ENCODE assay signal across 15 mouse cellular contexts in the genomic region with DNA sequence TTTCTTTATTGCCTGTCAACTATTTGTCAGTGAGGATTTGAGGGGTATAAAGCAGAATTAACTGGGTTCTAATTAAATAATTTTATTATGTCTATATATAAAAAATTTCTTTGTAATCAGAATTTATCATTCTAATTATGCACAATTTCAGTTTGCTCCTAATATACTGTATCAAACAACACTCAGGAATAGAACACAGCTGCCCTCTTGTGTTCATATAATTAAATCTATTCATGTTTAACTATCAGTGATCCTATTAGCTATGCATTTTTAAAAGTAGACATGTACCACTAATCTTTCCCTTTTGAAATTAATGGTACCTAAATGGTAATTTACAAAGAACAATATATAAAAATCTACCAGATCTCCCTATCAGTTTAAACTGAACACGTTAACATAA.
DNase-seq lines count a peak whose midpoint lies in the region; ATAC-seq and TF ChIP-seq lines count a peak whose summit lies in the region.
"Had no signal": no experiment of that assay in that cellular context is flagged by ENCODE, and none has a peak within 500 bp of the region (broad histone marks: within the 10 kb centered on the region; RNA-seq: fewer than 3 reads in every experiment).

No protein-coding gene starts in this region.

- peak; percentile 50 for TF ChIP-seq CTCF in gastrocnemius, adult 2 months (IDR thresholded peaks at IDR 0.05)
- no peak for TF ChIP-seq CTCF in liver, adult 2 months (IDR thresholded peaks at IDR 0.05; ENCODE audit: low read depth, low read length)
- peak; percentile 8 for TF ChIP-seq CTCF in Patski (IDR thresholded peaks at IDR 0.05)
- TF ChIP-seq CTCF in midbrain, postnatal 0 days (IDR thresholded peaks at IDR 0.05): peak; percentile 75

- no peak for TF ChIP-seq POLR2A in liver, adult 2 months (IDR thresholded peaks at IDR 0.05; ENCODE audit: extremely low read depth, insufficient read depth, low read length)

- intact Hi-C loops in gastrocnemius, adult 2 months (cut with DNase I): no loop called here

- H3K4me3 ChIP-seq in gastrocnemius, adult 2 months: no peak overlapping the region
- H3K4me3 ChIP-seq in liver, adult 2 months (ENCODE audit: insufficient read depth, low read depth, low read length): no peak overlapping the region
- no peak overlapping the region for H3K4me3 ChIP-seq in liver, embryonic 12.5 days
- H3K4me3 ChIP-seq in midbrain, postnatal 0 days (ENCODE audit: low read depth, low read length): no peak overlapping the region
- H3K4me3 ChIP-seq in kidney, embryonic 15.5 days (replicated peaks): no peak overlapping the region
- H3K4me3 ChIP-seq: liver, embryonic 13.5 days had no signal

- H3K9me3 ChIP-seq in liver, embryonic 12.5 days (replicated peaks): no peaks in the 10 kb centered on the region
- H3K9me3 ChIP-seq in midbrain, postnatal 0 days (ENCODE audit: low read length): no peaks in the 10 kb centered on the region
- H3K9me3 ChIP-seq in kidney, embryonic 15.5 days (replicated peaks): no peaks in the 10 kb centered on the region
- H3K9me3 ChIP-seq: liver, embryonic 13.5 days had no signal

- no peak overlapping the region for H3K27ac ChIP-seq in gastrocnemius, adult 2 months
- H3K27ac ChIP-seq in liver, adult 2 months (replicated peaks; ENCODE audit: insufficient read depth, low read depth, low read length): no peak overlapping the region
- H3K27ac ChIP-seq in liver, embryonic 12.5 days: no peak overlapping the region
- no peak overlapping the region for H3K27ac ChIP-seq in midbrain, postnatal 0 days (ENCODE audit: low read depth, low read length)
- H3K27ac ChIP-seq in kidney, embryonic 15.5 days: no peak overlapping the region
- H3K27ac ChIP-seq: liver, embryonic 13.5 days had no signal

- WGBS in liver, adult 2 months: 85% methylated on average over 1 of the region's 1 CpGs
- WGBS in liver, embryonic 12.5 days (ENCODE audit: insufficient replicate concordance): 69% methylated on average over 1 of the region's 1 CpGs
- 71% methylated on average over 1 of the region's 1 CpGs for WGBS in midbrain, postnatal 0 days
- 82% methylated on average over 1 of the region's 1 CpGs for WGBS in kidney, embryonic 15.5 days

- DNase-seq in gastrocnemius, adult 2 months: no peak
- DNase-seq in gastrocnemius, adult 18-20 months (ENCODE audit: low spot score): no peak
- peak; percentile 14 for DNase-seq in liver, adult 2 months (ENCODE audit: extremely low read depth, low read depth, low spot score)
- no peak for DNase-seq in Patski (ENCODE audit: low read depth, low spot score)
- DNase-seq in midbrain, postnatal 0 days (ENCODE audit: low spot score): peak; percentile 76
- no peak for DNase-seq in spleen, adult 18-20 months
- DNase-seq: adrenal gland, adult 8-10 months; cerebellum, adult 11-12 months; heart, adult 11 months; heart, postnatal 36 days; kidney, postnatal 10 days; liver, embryonic 13.5 days; thymus, postnatal 36 days had no signal

- H3K27me3 ChIP-seq in liver, adult 2 months (ENCODE audit: control insufficient read depth, insufficient read depth, low read length): no peaks in the 10 kb centered on the region
- H3K27me3 ChIP-seq in liver, embryonic 12.5 days (replicated peaks): no peaks in the 10 kb centered on the region
- no peaks in the 10 kb centered on the region for H3K27me3 ChIP-seq in Patski
- H3K27me3 ChIP-seq in midbrain, postnatal 0 days (ENCODE audit: insufficient read depth, low read length): no peaks in the 10 kb centered on the region
- H3K27me3 ChIP-seq in kidney, embryonic 15.5 days: no peaks in the 10 kb centered on the region
- H3K27me3 ChIP-seq: liver, embryonic 13.5 days had no signal

- CTCF ChIA-PET in Patski (lab: Charles Lee): interaction anchor here (1.3 kb wide), 2 partner anchors 10 to 21 kb away, joined by 3 to 5 read pairs; no protein-coding TSS in a partner anchor

- H3K9ac ChIP-seq in liver, adult 2 months (ENCODE audit: low read depth, low read length): no peak overlapping the region
- no peak overlapping the region for H3K9ac ChIP-seq in liver, embryonic 12.5 days
- H3K9ac ChIP-seq in midbrain, postnatal 0 days (replicated peaks; ENCODE audit: low read length, poor library complexity, severe bottlenecking): no peak overlapping the region
- H3K9ac ChIP-seq in kidney, embryonic 15.5 days: no peak overlapping the region
- H3K9ac ChIP-seq: liver, embryonic 13.5 days had no signal

- no peaks in the 10 kb centered on the region for H3K79me2 ChIP-seq in liver, adult 2 months (ENCODE audit: control insufficient read depth, insufficient read depth, low read length)

- no peaks in the 10 kb centered on the region for H3K36me3 ChIP-seq in liver, adult 2 months (ENCODE audit: control insufficient read depth, insufficient read depth, low read length)
- no peaks in the 10 kb centered on the region for H3K36me3 ChIP-seq in liver, embryonic 12.5 days
- H3K36me3 ChIP-seq in midbrain, postnatal 0 days (ENCODE audit: insufficient read depth, low read length): no peaks in the 10 kb centered on the region
- H3K36me3 ChIP-seq in kidney, embryonic 15.5 days: no peaks in the 10 kb centered on the region
- H3K36me3 ChIP-seq: liver, embryonic 13.5 days had no signal

- H3K4me1 ChIP-seq in liver, adult 2 months (ENCODE audit: control insufficient read depth, insufficient read depth, low read length): no peaks in the 10 kb centered on the region
- H3K4me1 ChIP-seq in liver, embryonic 12.5 days: no peaks in the 10 kb centered on the region
- H3K4me1 ChIP-seq in midbrain, postnatal 0 days (ENCODE audit: insufficient read depth, low read length): no peaks in the 10 kb centered on the region
- no peaks in the 10 kb centered on the region for H3K4me1 ChIP-seq in kidney, embryonic 15.5 days
- H3K4me1 ChIP-seq: liver, embryonic 13.5 days had no signal

- POLR2A ChIA-PET in Patski (lab: Charles Lee): no interaction called here

- ATAC-seq in liver, embryonic 12.5 days: no peak
- ATAC-seq in Patski: no peak
- no peak for ATAC-seq in midbrain, postnatal 0 days (ENCODE audit: low FRiP score)
- no peak for ATAC-seq in kidney, embryonic 15.5 days (replicated peaks; ENCODE audit: low FRiP score)

- no peak overlapping the region for H3K4me2 ChIP-seq in liver, embryonic 12.5 days
- no peak overlapping the region for H3K4me2 ChIP-seq in midbrain, postnatal 0 days (ENCODE audit: low read depth, low read length, poor library complexity, severe bottlenecking)
- no peak overlapping the region for H3K4me2 ChIP-seq in kidney, embryonic 15.5 days
- H3K4me2 ChIP-seq: liver, embryonic 13.5 days had no signal

- in situ Hi-C loops in Patski (cut with MboI; ENCODE audit: low pct_unique_long_range_greater_than_20kb): no loop called here

Comparison
In these comparisons a context has a peak if more than half of its experiments do, and no peak if none do; other contexts are left out.
1. DNase-seq: peak in liver, adult 2 months (single experiment) and midbrain, postnatal 0 days (single experiment); none in gastrocnemius, adult 2 months (single experiment), gastrocnemius, adult 18-20 months (single experiment), Patski (single experiment) and spleen, adult 18-20 months (0 of 2).